Mouse (Mus musculus) MEL (cell line): ENCODE data around the gene Nol12. TPM values are rescaled to one million over a fixed set of nuclear protein-coding genes. Genes with fewer than 3 reads are reported as not detected.

Experiments
- DNase-seq: peaks from one replicate; pipeline ENCODE4 v3.0.0; 2011; ENCODE audit warnings: low read depth, low spot score
- H3K27ac ChIP-seq: 2 replicates; pipeline ENCODE4 v1.5.1; 2012; ENCODE audit warnings: low read depth, mild to moderate bottlenecking, control low read depth, low read length, moderate library complexity; ENCODE audit not compliant: control insufficient read depth
- H3K27me3 ChIP-seq, 2 experiments: fragments of 150-350 bp in 1 of 2; sonication (generic) in 1 of 2; 2 replicates each; pipeline ENCODE4 v1.6.1; 2012; ENCODE audit warnings: low read length in 2 of 2, mild to moderate bottlenecking in 2 of 2, improper control_type of control experiment in 1 of 2, moderate library complexity in 1 of 2; ENCODE audit not compliant: insufficient read depth in 2 of 2, control insufficient read depth in 1 of 2
- H3K36me3 ChIP-seq, 2 experiments: 2 replicates each; pipeline ENCODE4 v1.6.1; 2012 to 2014; ENCODE audit warnings: low read length in 2 of 2, improper control_type of control experiment in 1 of 2, inconsistent platforms in 1 of 2, mild to moderate bottlenecking in 1 of 2; ENCODE audit not compliant: insufficient read depth in 2 of 2, control insufficient read depth in 1 of 2
- H3K4me1 ChIP-seq, 2 experiments: fragments of 150-350 bp in 1 of 2; sonication (generic) in 1 of 2; 2 replicates each; pipeline ENCODE4 v1.6.1; 2012; ENCODE audit warnings: low read length in 2 of 2, improper control_type of control experiment in 1 of 2, mild to moderate bottlenecking in 1 of 2; ENCODE audit not compliant: insufficient read depth in 2 of 2, control insufficient read depth in 1 of 2
- H3K4me3 ChIP-seq, 2 experiments: fragments of 150-350 bp in 1 of 2; sonication (generic) in 1 of 2; 2 replicates each; pipeline ENCODE4 v1.5.1; 2012; ENCODE audit warnings: low read depth in 2 of 2, low read length in 2 of 2, mild to moderate bottlenecking in 2 of 2, moderate library complexity in 2 of 2, control low read depth in 1 of 2, improper control_type of control experiment in 1 of 2; ENCODE audit not compliant: control insufficient read depth in 1 of 2, insufficient read depth in 1 of 2
- H3K79me2 ChIP-seq: 2 replicates; pipeline ENCODE4 v1.6.1; 2012; ENCODE audit warnings: mild to moderate bottlenecking, low read length, moderate library complexity; ENCODE audit not compliant: control insufficient read depth, poor library complexity, insufficient read depth
- H3K9ac ChIP-seq: 2 replicates; pipeline ENCODE4 v1.6.1; 2012; ENCODE audit warnings: low read depth, mild to moderate bottlenecking, control low read depth, low read length, moderate library complexity; ENCODE audit not compliant: control insufficient read depth, poor library complexity, severe bottlenecking
- H3K9me3 ChIP-seq: fragments of 150-350 bp; sonication (generic); replicated peaks from 2 replicates; pipeline ENCODE4 v1.6.1; 2012; ENCODE audit warnings: mild to moderate bottlenecking, low read length, improper control_type of control experiment, moderate library complexity; ENCODE audit not compliant: insufficient read depth
- CHD2 ChIP-seq: IDR thresholded peaks from 2 replicates; pipeline ENCODE4 v1.6.1; 2011; ENCODE audit warnings: low read length, improper control_type of control experiment
- CTCF ChIP-seq, 3 experiments: IDR thresholded peaks in 2 of 3; conservative IDR thresholded peaks in 1 of 3; 2 replicates each; pipeline ENCODE4 v1.5.1; 2011 to 2012; ENCODE audit warnings: low read length in 3 of 3, low read depth in 2 of 3, mild to moderate bottlenecking in 2 of 3, improper control_type of control experiment in 1 of 3, inconsistent platforms in 1 of 3, mixed read lengths in 1 of 3, moderate library complexity in 1 of 3; ENCODE audit not compliant: control insufficient read depth in 1 of 3, insufficient read depth in 1 of 3, poor library complexity in 1 of 3, severe bottlenecking in 1 of 3
- ELF1 ChIP-seq: IDR thresholded peaks from 2 replicates; pipeline ENCODE4 v1.6.1; 2014; ENCODE audit warnings: low read depth, mild to moderate bottlenecking, inconsistent platforms, low read length, improper control_type of control experiment, moderate library complexity
- EP300 ChIP-seq, 2 experiments: IDR thresholded peaks; 2 replicates each; pipeline ENCODE4 v1.6.1; 2011; ENCODE audit warnings: improper control_type of control experiment in 2 of 2, low read length in 2 of 2, low read depth in 1 of 2, mild to moderate bottlenecking in 1 of 2
- ETS1 ChIP-seq: IDR thresholded peaks from 2 replicates; pipeline ENCODE4 v1.6.1; 2012; ENCODE audit warnings: low read depth, mild to moderate bottlenecking, inconsistent platforms, low read length, improper control_type of control experiment, moderate library complexity
- MAFK ChIP-seq: IDR thresholded peaks from 2 replicates; pipeline ENCODE4 v1.6.1; 2011; ENCODE audit warnings: low read depth, mild to moderate bottlenecking, low read length, improper control_type of control experiment, borderline replicate concordance
- MEF2A ChIP-seq: IDR thresholded peaks from 2 replicates; pipeline ENCODE4 v1.6.1; 2014; ENCODE audit warnings: low read depth, mild to moderate bottlenecking, inconsistent platforms, low read length, improper control_type of control experiment; ENCODE audit not compliant: poor library complexity, insufficient replicate concordance, severe bottlenecking; ENCODE audit errors: extremely low read depth
- POLR2A ChIP-seq, 2 experiments: IDR thresholded peaks; 2 replicates each; pipeline ENCODE4 v1.6.1; 2011 to 2012; ENCODE audit warnings: low read length in 2 of 2, mild to moderate bottlenecking in 2 of 2, control low read depth in 1 of 2, improper control_type of control experiment in 1 of 2, low read depth in 1 of 2, moderate library complexity in 1 of 2; ENCODE audit not compliant: control insufficient read depth in 1 of 2, insufficient read depth in 1 of 2, poor library complexity in 1 of 2
- SIN3A ChIP-seq: IDR thresholded peaks from 2 replicates; pipeline ENCODE4 v1.6.1; 2012; ENCODE audit warnings: low read length, improper control_type of control experiment, inconsistent platforms
- TCF12 ChIP-seq: IDR thresholded peaks from 2 replicates; pipeline ENCODE4 v1.6.1; 2014; ENCODE audit warnings: low read depth, mild to moderate bottlenecking, inconsistent platforms, low read length, improper control_type of control experiment, moderate library complexity
- polyA plus RNA-seq, 2 experiments: library from polyadenylated mRNA; stranded (reverse) in 1 of 2; unstranded in 1 of 2; fragments of >175 nt in 1 of 2; fragments of >200 nt in 1 of 2; gene quantifications; 2 replicates each; pipeline versions ENCODE4 v1.2.1 to v1.2.4; 2012; ENCODE audit warnings: low replicate concordance in 2 of 2, low read depth in 1 of 2; ENCODE audit not compliant: insufficient read length in 2 of 2, insufficient read depth in 1 of 2, missing spikeins in 1 of 2
- total RNA-seq: library from RNA; depleted of rRNA; stranded (reverse); fragments of 300-350 nt; gene quantifications from 2 replicates; pipeline ENCODE4 v1.2.3, GENCODE M21; 2012

Nol12 gene
- total and polyA plus RNA-seq, 3 experiments = 40.8 to 127 TPM; not detected in 1

DNA sequence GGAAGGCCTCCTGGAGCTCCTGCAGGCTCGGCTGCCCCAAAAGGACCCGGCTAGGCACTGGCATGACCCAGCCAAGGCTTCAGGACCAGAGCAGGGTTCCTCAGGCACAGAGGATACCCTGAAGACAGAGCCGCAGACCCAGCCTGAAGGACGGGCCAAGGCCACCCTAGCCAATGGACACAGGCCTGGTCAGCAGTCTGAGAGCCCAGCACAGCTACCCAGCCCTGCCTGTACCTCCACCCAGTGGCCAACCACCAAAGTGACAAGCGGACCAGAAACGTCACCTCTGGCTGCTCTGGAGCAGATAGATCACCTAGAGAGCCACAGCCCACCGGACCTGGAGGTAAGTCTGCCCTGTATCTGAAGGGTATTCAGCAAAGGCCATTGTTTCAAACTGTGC lies 39.2 kb downstream of the Nol12 start:
- no peak overlapping the region for H3K9ac ChIP-seq
- no peaks in the 10 kb centered on the region for H3K79me2 ChIP-seq
- H3K27ac ChIP-seq = no peak overlapping the region
- TF ChIP-seq MAFK = no peak
- TF ChIP-seq CTCF (IDR thresholded peaks at IDR 0.05 in 2 of 3, conservative IDR thresholded peaks at IDR 0.05 in 1 of 3; ENCODE audit: control insufficient read depth in 1 of 3, insufficient read depth in 1 of 3, low read depth in 2 of 3, low read length in 3 of 3, poor library complexity in 1 of 3, severe bottlenecking in 1 of 3) = peak in 2 of 3 experiments; percentile 10 to 19; a peak in 1 of 6 replicates
- H3K9me3 ChIP-seq = no peaks in the 10 kb centered on the region
- DNase-seq = no peak
- H3K27me3 ChIP-seq = no peaks in the 10 kb centered on the region
- no peaks in the 10 kb centered on the region for H3K4me1 ChIP-seq
- H3K4me3 ChIP-seq = no peak overlapping the region
- H3K36me3 ChIP-seq = no peaks in the 10 kb centered on the region

DNA sequence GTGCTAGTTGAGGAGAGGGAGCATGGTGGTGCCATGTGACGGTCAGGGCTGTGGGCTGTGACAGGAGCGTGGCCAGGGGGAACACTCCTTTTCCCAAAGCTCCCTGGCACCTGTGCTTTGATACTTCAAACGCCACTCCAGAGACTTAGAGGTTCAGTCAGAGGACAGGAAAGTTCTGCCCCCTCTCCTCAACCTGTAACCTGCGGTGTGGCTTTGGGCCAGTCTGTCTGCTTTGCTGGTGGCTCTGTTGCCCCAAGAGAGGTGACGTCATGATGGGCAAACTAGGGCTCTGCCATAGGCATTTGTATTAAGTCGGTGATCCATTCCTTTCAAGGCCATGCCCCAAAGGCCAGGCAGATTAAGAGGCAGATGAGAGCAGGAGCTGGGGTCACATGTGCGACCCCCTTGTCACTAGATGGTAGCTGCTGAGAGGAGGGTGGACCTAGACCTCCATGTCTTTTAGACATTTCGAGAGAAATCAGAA lies 43.0 kb downstream of the Nol12 start:
- Histone ChIP-seq H3K27me3 (no peaks in the 10 kb centered on the region), H3K4me3 (no peak overlapping the region), H3K27ac (no peak overlapping the region), H3K79me2 (no peaks in the 10 kb centered on the region), H3K4me1 (peaks cover 0 to 3% of the 10 kb centered on the region in 2 experiments; a peak in 2 of 4 replicates), H3K9me3 (no peaks in the 10 kb centered on the region), H3K9ac (no peak overlapping the region), H3K36me3 (no peaks in the 10 kb centered on the region)
- no peak for DNase-seq
- TF ChIP-seq CHD2 = no peak
- TF ChIP-seq MEF2A = no peak

DNA sequence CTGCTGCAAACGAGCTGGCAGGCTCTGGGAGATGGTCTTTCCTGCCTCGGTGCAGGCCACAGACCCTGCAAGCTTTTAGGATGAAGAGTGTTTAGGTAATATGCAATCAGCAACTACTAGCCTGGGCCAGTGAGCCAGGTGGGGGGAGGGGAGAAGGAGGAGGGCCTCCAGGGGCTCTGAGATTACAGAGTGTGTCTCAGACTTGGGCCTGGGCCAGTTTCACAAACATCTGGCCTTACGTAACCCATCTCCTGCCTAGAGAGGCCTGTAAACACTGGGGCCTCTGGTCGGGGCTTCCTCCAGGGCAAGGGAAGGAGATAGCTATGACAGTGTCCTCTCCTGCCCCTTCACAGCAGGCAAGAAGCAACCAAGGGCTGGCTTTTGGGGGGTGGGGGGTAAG lies 44.1 kb downstream of the Nol12 start:
- Histone ChIP-seq H3K27ac (no peak overlapping the region), H3K27me3 (no peaks in the 10 kb centered on the region), H3K4me1 (peaks cover 0 to 4% of the 10 kb centered on the region in 2 experiments; a peak in 3 of 4 replicates), H3K4me3 (no peak overlapping the region), H3K36me3 (no peaks in the 10 kb centered on the region), H3K9me3 (no peaks in the 10 kb centered on the region)
- peak; percentile 81 for DNase-seq
- TF ChIP-seq TCF12 (peak; percentile 53; the same call in 1 of the 2 replicates), CHD2 (peak; percentile 41), POLR2A (IDR thresholded peaks at IDR 0.05; ENCODE audit: control insufficient read depth in 1 of 2, insufficient read depth in 1 of 2, low read depth in 1 of 2, low read length in 2 of 2, poor library complexity in 1 of 2) (no peak), ETS1 (peak; percentile 93), EP300 (IDR thresholded peaks at IDR 0.05; ENCODE audit: low read depth in 1 of 2, low read length in 2 of 2) (peak; percentile 17 to 52; a peak in 1 of 4 replicates), SIN3A (peak; percentile 72), ELF1 (no peak)
- TF ChIP-seq, all 39 proteins: peak for 5
- Histone ChIP-seq H3K9ac (no peak overlapping the region), H3K79me2 (peaks cover 4% of the 10 kb centered on the region; the same call in 1 of the 2 replicates)
